In the genomic region with DNA sequence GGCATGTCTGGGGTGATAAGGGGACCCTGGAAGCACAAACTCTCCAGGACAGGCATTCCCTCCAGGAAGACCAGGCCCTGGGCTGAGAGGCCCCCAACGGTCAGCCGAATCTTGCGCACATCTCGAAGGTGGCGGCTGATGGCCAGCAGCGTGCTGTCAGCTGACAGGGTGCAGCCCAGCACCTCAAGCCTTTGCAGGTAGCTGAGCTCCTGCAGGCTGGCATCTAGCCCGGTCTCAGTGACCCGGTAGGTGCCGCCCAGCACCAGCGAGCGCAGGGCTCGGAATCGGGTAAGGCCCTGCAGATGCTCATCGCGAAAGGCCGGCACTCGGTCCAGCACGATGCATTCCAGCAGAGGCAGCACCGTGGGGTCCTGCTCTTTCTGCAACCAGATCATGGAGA, we compare ENCODE assay signal across 16 mouse cellular contexts.
"Had no signal": no experiment of that assay in that cellular context is flagged by ENCODE, and none has a peak within 500 bp of the region (broad histone marks: within the 10 kb centered on the region; RNA-seq: fewer than 3 reads in every experiment).

No protein-coding gene starts in this region.

- H3K27me3 ChIP-seq: limb, embryonic 12.5 days; liver, embryonic 13.5 days; lung, embryonic 15.5 days; midbrain, embryonic 12.5 days; neural tube, embryonic 13.5 days had no signal

- H3K4me2 ChIP-seq: limb, embryonic 12.5 days; liver, embryonic 13.5 days; lung, embryonic 15.5 days; midbrain, embryonic 12.5 days; neural tube, embryonic 13.5 days had no signal

- DNase-seq: kidney, adult 9 months; kidney, postnatal 36 days; layer of hippocampus, adult 9-11 months; layer of hippocampus, postnatal 36 days; liver; liver, embryonic 13.5 days; liver, postnatal 0 days; retina, postnatal 1 day; right cerebral cortex, postnatal 4 days; spleen, adult 18-20 months had no signal

- ATAC-seq: liver, postnatal 0 days; midbrain, embryonic 16.5 days had no signal

- H3K27ac ChIP-seq: kidney, postnatal 0 days; limb, embryonic 12.5 days; liver, embryonic 13.5 days; lung, embryonic 15.5 days; midbrain, embryonic 12.5 days; neural tube, embryonic 13.5 days had no signal

- H3K9ac ChIP-seq: limb, embryonic 12.5 days; liver, embryonic 13.5 days; liver, postnatal 0 days; lung, embryonic 15.5 days; midbrain, embryonic 12.5 days; neural tube, embryonic 13.5 days had no signal

- H3K9me3 ChIP-seq: limb, embryonic 12.5 days; liver, embryonic 13.5 days; lung, embryonic 15.5 days; midbrain, embryonic 12.5 days; neural tube, embryonic 13.5 days had no signal

- H3K4me3 ChIP-seq: limb, embryonic 12.5 days; liver, embryonic 13.5 days; lung, embryonic 15.5 days; midbrain, embryonic 12.5 days; neural tube, embryonic 13.5 days had no signal
